Mouse (Mus musculus) liver, embryonic 15.5 days (tissue): ENCODE results near the gene Fance. TPM values are rescaled to one million over a fixed set of nuclear protein-coding genes. Genes with fewer than 3 reads are reported as not detected.
A peak's percentile ranks its signal among the peaks of the same experiment; 100 is the strongest.
"Not testable (repeated sequence)": the region's sequence is repeated elsewhere in the genome, so short reads cannot be mapped to it uniquely, and the experiment has no call there.

ENCODE experiments used
- ATAC-seq: fragments of 200-750 bp; cut with Nextera tagmentation; 2 replicates; pipeline ENCODE4 v1.8.0; 2017; ENCODE audit warnings: moderate number of reproducible peaks, mild to moderate bottlenecking, moderate library complexity; ENCODE audit not compliant: insufficient read depth
- H3K27ac ChIP-seq: fragments of 300-500 bp; sonication (generic); replicated peaks from 2 replicates; pipeline ENCODE4 v1.5.1; 2015; ENCODE audit warnings: mild to moderate bottlenecking, inconsistent platforms
- H3K27me3 ChIP-seq: fragments of 300-500 bp; sonication (generic); 2 replicates; pipeline ENCODE4 v1.6.1; 2015; ENCODE audit warnings: mild to moderate bottlenecking, inconsistent platforms
- H3K36me3 ChIP-seq: fragments of 300-500 bp; sonication (generic); replicated peaks from 2 replicates; pipeline ENCODE4 v1.6.1; 2015; ENCODE audit warnings: moderate library complexity, mild to moderate bottlenecking, inconsistent platforms
- H3K4me1 ChIP-seq: fragments of 300-500 bp; sonication (generic); replicated peaks from 2 replicates; pipeline ENCODE4 v1.6.1; 2015; ENCODE audit warnings: inconsistent platforms
- H3K4me2 ChIP-seq: fragments of 300-500 bp; sonication (generic); 2 replicates; pipeline ENCODE4 v1.6.1; 2015; ENCODE audit warnings: moderate library complexity, mild to moderate bottlenecking, inconsistent platforms
- H3K4me3 ChIP-seq: fragments of 300-500 bp; sonication (generic); replicated peaks from 2 replicates; pipeline ENCODE4 v1.5.1; 2015; ENCODE audit warnings: mild to moderate bottlenecking, inconsistent platforms
- H3K9ac ChIP-seq: fragments of 300-500 bp; sonication (generic); 2 replicates; pipeline ENCODE4 v1.6.1; 2015; ENCODE audit warnings: moderate library complexity, mild to moderate bottlenecking, inconsistent platforms
- H3K9me3 ChIP-seq: fragments of 300-500 bp; sonication (generic); replicated peaks from 2 replicates; pipeline ENCODE4 v1.6.1; 2016; ENCODE audit warnings: inconsistent platforms
- WGBS: fragments of 180-500 bp; shearing (Covaris S2); methylation state at CpG from one replicate; pipeline ENCODE4 v1.1.7; 2015; ENCODE audit warnings: mixed read lengths; ENCODE audit not compliant: insufficient replicate concordance; 5-methylcytosine and 5-hydroxymethylcytosine counted together
- polyA plus RNA-seq: library from polyadenylated mRNA; unstranded; fragments of >200 nt; fragmentation: Nextera tagmentation; extraction: Ambion mirVana; gene quantifications from 2 replicates; pipeline ENCODE4 v1.2.1, GENCODE M21; 2015

The Fance gene
- polyA plus RNA-seq, 1 experiment from 2014 or later: 9.4 TPM

- Histone ChIP-seq H3K4me2 (no peak overlapping the region), H3K4me1 (peaks cover 34% of the 10 kb centered on the region), H3K27me3 (no peaks in the 10 kb centered on the region), H3K9me3 (no peaks in the 10 kb centered on the region), H3K9ac (no peak overlapping the region), H3K36me3 (peaks cover 46% of the 10 kb centered on the region), H3K27ac (no peak overlapping the region), H3K4me3 (no peak overlapping the region)
- 76% methylated on average over 3 of the region's 3 CpGs for WGBS
- ATAC-seq: no peak
These were observed 13.6 kb downstream of the Fance start for GRCm38 (mm10) chr17:28326951-28327350.

GRCm38 (mm10) chr17:28327673-28328325 lies 14.5 kb downstream of the Fance start:
- peaks cover 42% of the 10 kb centered on the region for H3K36me3 ChIP-seq
- H3K4me3 ChIP-seq: peak overlapping the region; percentile 84
- peak overlapping the region; percentile 97 for H3K4me2 ChIP-seq
- peaks cover 36% of the 10 kb centered on the region for H3K4me1 ChIP-seq
- peak; percentile 32 for ATAC-seq
- no peaks in the 10 kb centered on the region for H3K9me3 ChIP-seq
- H3K27ac ChIP-seq: peak overlapping the region; percentile 94
- H3K27me3 ChIP-seq: peaks cover 2% of the 10 kb centered on the region; the same call in 1 of the 2 replicates
- 24% methylated on average over 22 of the region's 22 CpGs for WGBS
- H3K9ac ChIP-seq: peak overlapping the region; percentile 76

GRCm38 (mm10) chr17:28328366-28328928 lies 15.1 kb downstream of the Fance start, which contains the start of gene Rpl10a:
Rpl10a (plus strand) TSS chr17:28328471.
- peaks cover 43% of the 10 kb centered on the region for H3K4me1 ChIP-seq
- WGBS: under 1% methylated on average over 67 of the region's 67 CpGs
- H3K27ac ChIP-seq: peak within 1 kb of the TSS; percentile 94
- peak within 1 kb of the TSS; percentile 97 for H3K4me2 ChIP-seq
- peaks cover 42% of the 10 kb centered on the region for H3K36me3 ChIP-seq
- H3K27me3 ChIP-seq: peaks cover 8% of the 10 kb centered on the region; the same call in 1 of the 2 replicates
- peak; percentile 76 for ATAC-seq
- peak within 1 kb of the TSS; percentile 84 for H3K4me3 ChIP-seq
- no peaks in the 10 kb centered on the region for H3K9me3 ChIP-seq
- peak within 1 kb of the TSS; percentile 96 for H3K9ac ChIP-seq

- H3K27ac ChIP-seq: peak overlapping the region; percentile 94
- peak; percentile 40 for ATAC-seq
- H3K9me3 ChIP-seq: no peaks in the 10 kb centered on the region
- peak overlapping the region; percentile 97 for H3K4me2 ChIP-seq
- peak overlapping the region; percentile 84 for H3K4me3 ChIP-seq
- H3K27me3 ChIP-seq: peaks cover 12% of the 10 kb centered on the region; the same call in 1 of the 2 replicates
- H3K9ac ChIP-seq: peak overlapping the region; percentile 96
- under 1% methylated on average over 25 of the region's 25 CpGs for WGBS
- H3K4me1 ChIP-seq: peaks cover 43% of the 10 kb centered on the region
- peaks cover 42% of the 10 kb centered on the region for H3K36me3 ChIP-seq
These were observed 15.6 kb downstream of the Fance start for GRCm38 (mm10) chr17:28328946-28329345.

- Histone ChIP-seq H3K4me3 (peak overlapping the region; percentile 84), H3K27me3 (peaks cover 12% of the 10 kb centered on the region), H3K4me2 (peak overlapping the region; percentile 97), H3K9me3 (no peaks in the 10 kb centered on the region), H3K9ac (peak overlapping the region; percentile 96), H3K27ac (peak overlapping the region; percentile 94), H3K36me3 (peaks cover 35% of the 10 kb centered on the region), H3K4me1 (peaks cover 43% of the 10 kb centered on the region)
- WGBS: 1% methylated on average over 4 of the region's 4 CpGs
- ATAC-seq: no peak
These were observed 16.3 kb downstream of the Fance start for GRCm38 (mm10) chr17:28329503-28330231.

- Histone ChIP-seq H3K9me3 (no peaks in the 10 kb centered on the region), H3K9ac (peak overlapping the region; percentile 96), H3K27me3 (peaks cover 12% of the 10 kb centered on the region), H3K4me2 (peak overlapping the region; percentile 97), H3K4me1 (peaks cover 43% of the 10 kb centered on the region), H3K36me3 (peaks cover 32% of the 10 kb centered on the region), H3K27ac (peak overlapping the region; percentile 94), H3K4me3 (peak overlapping the region; percentile 84)
- ATAC-seq: no peak
- WGBS: 17% methylated on average over 2 of the region's 2 CpGs
These were observed 16.9 kb downstream of the Fance start for GRCm38 (mm10) chr17:28330232-28330546.

GRCm38 (mm10) chr17:28330590-28330989 lies 17.3 kb downstream of the Fance start:
- H3K4me2 ChIP-seq: peak overlapping the region; percentile 97
- peaks cover 43% of the 10 kb centered on the region for H3K4me1 ChIP-seq
- 0 out of 2 replicates have a peak overlapping the region, but pooled peaks have one; percentile 96 for H3K9ac ChIP-seq
- WGBS: 64% methylated on average over 8 of the region's 8 CpGs
- peaks cover 12% of the 10 kb centered on the region for H3K27me3 ChIP-seq
- H3K4me3 ChIP-seq: peak overlapping the region; percentile 15; the same call in 1 of the 2 replicates
- H3K27ac ChIP-seq, H3K9me3 ChIP-seq, ATAC-seq: not testable (repeated sequence)
- peaks cover 32% of the 10 kb centered on the region for H3K36me3 ChIP-seq

GRCm38 (mm10) chr17:28331241-28332112 lies 18.2 kb downstream of the Fance start:
- WGBS: 29% methylated on average over 7 of the region's 7 CpGs
- Histone ChIP-seq H3K36me3 (peaks cover 27% of the 10 kb centered on the region), H3K9ac (no peak overlapping the region), H3K27me3 (peaks cover 12% of the 10 kb centered on the region), H3K27ac (no peak overlapping the region), H3K4me3 (no peak overlapping the region), H3K9me3 (no peaks in the 10 kb centered on the region), H3K4me2 (no peak overlapping the region), H3K4me1 (peaks cover 43% of the 10 kb centered on the region)
- no peak for ATAC-seq

GRCm38 (mm10) chr17:28332113-28332914 lies 19.0 kb downstream of the Fance start:
- Histone ChIP-seq H3K27me3 (peaks cover 12% of the 10 kb centered on the region), H3K9ac (no peak overlapping the region), H3K4me2 (no peak overlapping the region), H3K9me3 (no peaks in the 10 kb centered on the region), H3K4me3 (no peak overlapping the region), H3K4me1 (peaks cover 43% of the 10 kb centered on the region), H3K27ac (no peak overlapping the region), H3K36me3 (peaks cover 27% of the 10 kb centered on the region)
- 30% methylated on average over 13 of the region's 13 CpGs for WGBS
- ATAC-seq: no peak

- Histone ChIP-seq H3K27me3 (peaks cover 12% of the 10 kb centered on the region), H3K9ac (no peak overlapping the region), H3K4me2 (no peak overlapping the region), H3K36me3 (peaks cover 27% of the 10 kb centered on the region), H3K4me1 (peaks cover 37% of the 10 kb centered on the region), H3K4me3 (no peak overlapping the region), H3K27ac (no peak overlapping the region), H3K9me3 (no peaks in the 10 kb centered on the region)
- no peak for ATAC-seq
- 31% methylated on average over 31 of the region's 31 CpGs for WGBS
These were observed 19.7 kb downstream of the Fance start for GRCm38 (mm10) chr17:28332915-28333546.
